Mouse (Mus musculus) liver, adult 2 months (tissue): Measurements from ENCODE around the gene Morc2a. TPM values are rescaled to one million over a fixed set of nuclear protein-coding genes. Genes with fewer than 3 reads are reported as not detected.
A peak's percentile ranks its signal among the peaks of the same experiment; 100 is the strongest.
"Not testable (repeated sequence)": the region's sequence is repeated elsewhere in the genome, so short reads cannot be mapped to it uniquely, and the experiment has no call there.

ENCODE experiments used
- DNase-seq: peaks from one replicate; pipeline ENCODE4 v3.0.0-alpha.2; 2011; ENCODE audit warnings: low read depth, low spot score; ENCODE audit errors: extremely low read depth
- H3K27ac ChIP-seq: fragments of 200-500 bp; replicated peaks from 2 replicates; pipeline ENCODE4 v1.5.1; 2012; ENCODE audit warnings: low read depth, mild to moderate bottlenecking, control low read depth, inconsistent platforms, low read length; ENCODE audit not compliant: insufficient read depth
- H3K27me3 ChIP-seq: fragments of 200-500 bp; 2 replicates; pipeline ENCODE4 v1.6.1; 2012; ENCODE audit warnings: mild to moderate bottlenecking, moderate library complexity, low read length, inconsistent platforms; ENCODE audit not compliant: control insufficient read depth, insufficient read depth
- H3K36me3 ChIP-seq: fragments of 200-500 bp; 2 replicates; pipeline ENCODE4 v1.6.1; 2012; ENCODE audit warnings: low read length, inconsistent platforms; ENCODE audit not compliant: control insufficient read depth, insufficient read depth
- H3K4me1 ChIP-seq: fragments of 200-500 bp; 2 replicates; pipeline ENCODE4 v1.6.1; 2011; ENCODE audit warnings: low read length; ENCODE audit not compliant: control insufficient read depth, insufficient read depth
- H3K4me3 ChIP-seq: fragments of 200-500 bp; 2 replicates; pipeline ENCODE4 v1.5.1; 2011; ENCODE audit warnings: low read depth, mild to moderate bottlenecking, control low read depth, low read length, moderate library complexity; ENCODE audit not compliant: insufficient read depth
- H3K79me2 ChIP-seq: fragments of 200-500 bp; 2 replicates; pipeline ENCODE4 v1.6.1; 2012; ENCODE audit warnings: inconsistent platforms, mild to moderate bottlenecking, low read length, moderate library complexity; ENCODE audit not compliant: control insufficient read depth, insufficient read depth
- H3K9ac ChIP-seq: fragments of 200-500 bp; 2 replicates; pipeline ENCODE4 v1.6.1; 2012; ENCODE audit warnings: low read depth, mild to moderate bottlenecking, control low read depth, inconsistent platforms, low read length
- CTCF ChIP-seq: fragments of 200-500 bp; IDR thresholded peaks from 2 replicates; pipeline ENCODE4 v1.5.1; 2011; ENCODE audit warnings: low read depth, low read length, control low read depth
- POLR2A ChIP-seq: fragments of 200-500 bp; IDR thresholded peaks from 2 replicates; pipeline ENCODE4 v1.6.1; 2011; ENCODE audit warnings: low read length, control low read depth; ENCODE audit not compliant: insufficient read depth; ENCODE audit errors: extremely low read depth
- WGBS: fragments of 180-500 bp; shearing (Covaris S2); methylation state at CpG from one replicate; pipeline ENCODE4 v1.1.7; 2018; 5-methylcytosine and 5-hydroxymethylcytosine counted together
- polyA plus RNA-seq: library from polyadenylated mRNA; depleted of rRNA; stranded (reverse); fragments of >200 nt; gene quantifications from 2 replicates; pipeline ENCODE4 v1.2.3, GENCODE M21; 2012; rRNA removed
- total RNA-seq: library from RNA; depleted of rRNA; stranded (reverse); fragments of >200 nt; gene quantifications from 2 replicates; pipeline ENCODE4 v1.2.3, GENCODE M21; 2014; rRNA removed

The Morc2a gene
- 8.2 and 9.9 TPM in 2 replicates for total RNA-seq
- polyA plus RNA-seq: 3.3 and 5.0 TPM in 2 replicates

- 1% methylated on average over 81 of the region's 81 CpGs for WGBS
Observed at GRCm38 (mm10) chr11:3648964-3649841, at the start of gene Morc2a. Morc2a (plus strand) TSS chr11:3649191.

GRCm38 (mm10) chr11:3601966-3602365 lies 47.0 kb upstream of the Morc2a start:
- WGBS: 53% methylated on average over 1 of the region's 1 CpGs
- H3K9ac ChIP-seq, H3K27ac ChIP-seq, DNase-seq, H3K27me3 ChIP-seq, H3K4me1 ChIP-seq, H3K79me2 ChIP-seq, H3K36me3 ChIP-seq, H3K4me3 ChIP-seq: not testable (repeated sequence)

More at GRCm38 (mm10) chr11:3648964-3649841, at the start of gene Morc2a:
- Histone ChIP-seq H3K4me1 (peaks cover 10% of the 10 kb centered on the region), H3K9ac (peak within 1 kb of the TSS; percentile 94), H3K27me3 (no peaks in the 10 kb centered on the region), H3K36me3 (peaks cover 19% of the 10 kb centered on the region), H3K27ac (peak within 1 kb of the TSS; percentile 95), H3K79me2 (peaks cover 13% of the 10 kb centered on the region; the same call in 1 of the 2 replicates), H3K4me3 (peak within 1 kb of the TSS; percentile 100)
- 0 out of 2 replicates have a peak, but pooled peaks have one; percentile 4 for TF ChIP-seq CTCF
- peak; percentile 73 for TF ChIP-seq POLR2A
- DNase-seq: peak; percentile 88

- peak; percentile 31 for DNase-seq
- H3K4me1 ChIP-seq, H3K9ac ChIP-seq, H3K36me3 ChIP-seq, H3K27ac ChIP-seq, H3K4me3 ChIP-seq, H3K79me2 ChIP-seq, H3K27me3 ChIP-seq: not testable (repeated sequence)
- TF ChIP-seq CTCF: peak; percentile 82
- 66% methylated on average over 2 of the region's 2 CpGs for WGBS
Observed at GRCm38 (mm10) chr11:3602687-3603086, 46.3 kb upstream of the Morc2a start.

- Histone ChIP-seq H3K4me1 (no peaks in the 10 kb centered on the region), H3K36me3 (no peaks in the 10 kb centered on the region), H3K4me3 (no peak overlapping the region), H3K79me2 (no peaks in the 10 kb centered on the region), H3K9ac (no peak overlapping the region), H3K27me3 (no peaks in the 10 kb centered on the region), H3K27ac (no peak overlapping the region)
- TF ChIP-seq POLR2A (no peak), CTCF (no peak)
- DNase-seq: no peak
- WGBS: 70% methylated on average over 5 of the region's 5 CpGs
Observed at GRCm38 (mm10) chr11:3606456-3606855, 42.5 kb upstream of the Morc2a start.

- WGBS: 86% methylated on average over 4 of the region's 4 CpGs
Observed at GRCm38 (mm10) chr11:3615576-3615975, 33.4 kb upstream of the Morc2a start.

GRCm38 (mm10) chr11:3622826-3623225 lies 26.2 kb upstream of the Morc2a start:
- DNase-seq: no peak
- no peak overlapping the region for H3K27ac ChIP-seq
- peaks cover 3% of the 10 kb centered on the region; the same call in 1 of the 2 replicates for H3K27me3 ChIP-seq
- no peaks in the 10 kb centered on the region for H3K79me2 ChIP-seq
- H3K4me1 ChIP-seq: no peaks in the 10 kb centered on the region
- TF ChIP-seq POLR2A (no peak), CTCF (no peak)
- no peak overlapping the region for H3K4me3 ChIP-seq
- no peaks in the 10 kb centered on the region for H3K36me3 ChIP-seq
- H3K9ac ChIP-seq: no peak overlapping the region
- WGBS: 73% methylated on average over 5 of the region's 5 CpGs

More at GRCm38 (mm10) chr11:3615576-3615975, 33.4 kb upstream of the Morc2a start:
- DNase-seq: no peak
- Histone ChIP-seq H3K27ac (no peak overlapping the region), H3K4me3 (no peak overlapping the region), H3K79me2 (no peaks in the 10 kb centered on the region), H3K4me1 (no peaks in the 10 kb centered on the region), H3K9ac (no peak overlapping the region), H3K27me3 (no peaks in the 10 kb centered on the region), H3K36me3 (no peaks in the 10 kb centered on the region)
- no peak for TF ChIP-seq CTCF
- no peak for TF ChIP-seq POLR2A
